Mouse (Mus musculus) MEL (cell line): ENCODE results near the gene Ocln. TPM values are rescaled to one million over a fixed set of nuclear protein-coding genes. Genes with fewer than 3 reads are reported as not detected.
"Not testable (repeated sequence)": the region's sequence is repeated elsewhere in the genome, so short reads cannot be mapped to it uniquely, and the experiment has no call there.

Source experiments
- DNase-seq: peaks from one replicate; pipeline ENCODE4 v3.0.0; 2011; ENCODE audit warnings: low read depth, low spot score
- H3K27ac ChIP-seq: 2 replicates; pipeline ENCODE4 v1.5.1; 2012; ENCODE audit warnings: low read depth, mild to moderate bottlenecking, control low read depth, low read length, moderate library complexity; ENCODE audit not compliant: control insufficient read depth
- H3K27me3 ChIP-seq, 2 experiments: fragments of 150-350 bp in 1 of 2; sonication (generic) in 1 of 2; 2 replicates each; pipeline ENCODE4 v1.6.1; 2012; ENCODE audit warnings: low read length in 2 of 2, mild to moderate bottlenecking in 2 of 2, improper control_type of control experiment in 1 of 2, moderate library complexity in 1 of 2; ENCODE audit not compliant: insufficient read depth in 2 of 2, control insufficient read depth in 1 of 2
- H3K36me3 ChIP-seq, 2 experiments: 2 replicates each; pipeline ENCODE4 v1.6.1; 2012 to 2014; ENCODE audit warnings: low read length in 2 of 2, improper control_type of control experiment in 1 of 2, inconsistent platforms in 1 of 2, mild to moderate bottlenecking in 1 of 2; ENCODE audit not compliant: insufficient read depth in 2 of 2, control insufficient read depth in 1 of 2
- H3K4me1 ChIP-seq, 2 experiments: fragments of 150-350 bp in 1 of 2; sonication (generic) in 1 of 2; 2 replicates each; pipeline ENCODE4 v1.6.1; 2012; ENCODE audit warnings: low read length in 2 of 2, improper control_type of control experiment in 1 of 2, mild to moderate bottlenecking in 1 of 2; ENCODE audit not compliant: insufficient read depth in 2 of 2, control insufficient read depth in 1 of 2
- H3K4me3 ChIP-seq, 2 experiments: fragments of 150-350 bp in 1 of 2; sonication (generic) in 1 of 2; 2 replicates each; pipeline ENCODE4 v1.5.1; 2012; ENCODE audit warnings: low read depth in 2 of 2, low read length in 2 of 2, mild to moderate bottlenecking in 2 of 2, moderate library complexity in 2 of 2, control low read depth in 1 of 2, improper control_type of control experiment in 1 of 2; ENCODE audit not compliant: control insufficient read depth in 1 of 2, insufficient read depth in 1 of 2
- H3K79me2 ChIP-seq: 2 replicates; pipeline ENCODE4 v1.6.1; 2012; ENCODE audit warnings: mild to moderate bottlenecking, low read length, moderate library complexity; ENCODE audit not compliant: control insufficient read depth, poor library complexity, insufficient read depth
- H3K9ac ChIP-seq: 2 replicates; pipeline ENCODE4 v1.6.1; 2012; ENCODE audit warnings: low read depth, mild to moderate bottlenecking, control low read depth, low read length, moderate library complexity; ENCODE audit not compliant: control insufficient read depth, poor library complexity, severe bottlenecking
- H3K9me3 ChIP-seq: fragments of 150-350 bp; sonication (generic); replicated peaks from 2 replicates; pipeline ENCODE4 v1.6.1; 2012; ENCODE audit warnings: mild to moderate bottlenecking, low read length, improper control_type of control experiment, moderate library complexity; ENCODE audit not compliant: insufficient read depth
- E2F4 ChIP-seq: IDR thresholded peaks from 2 replicates; pipeline ENCODE4 v1.6.1; 2011; ENCODE audit warnings: low read depth, low read length, improper control_type of control experiment, borderline replicate concordance
- EP300 ChIP-seq, 2 experiments: IDR thresholded peaks; 2 replicates each; pipeline ENCODE4 v1.6.1; 2011; ENCODE audit warnings: improper control_type of control experiment in 2 of 2, low read length in 2 of 2, low read depth in 1 of 2, mild to moderate bottlenecking in 1 of 2
- ETS1 ChIP-seq: IDR thresholded peaks from 2 replicates; pipeline ENCODE4 v1.6.1; 2012; ENCODE audit warnings: low read depth, mild to moderate bottlenecking, inconsistent platforms, low read length, improper control_type of control experiment, moderate library complexity
- JUND ChIP-seq: IDR thresholded peaks from 2 replicates; pipeline ENCODE4 v1.6.1; 2011; ENCODE audit warnings: low read depth, mild to moderate bottlenecking, improper control_type of control experiment, low read length
- KAT2A ChIP-seq: conservative IDR thresholded peaks from 2 replicates; pipeline ENCODE4 v1.6.1; 2012; ENCODE audit warnings: low read depth, low read length, improper control_type of control experiment, inconsistent platforms
- MXI1 ChIP-seq: IDR thresholded peaks from 2 replicates; pipeline ENCODE4 v1.6.1; 2011; ENCODE audit warnings: mild to moderate bottlenecking, low read depth, low read length, improper control_type of control experiment
- MYB ChIP-seq: IDR thresholded peaks from 2 replicates; pipeline ENCODE4 v1.6.1; 2011; ENCODE audit warnings: mild to moderate bottlenecking, low read depth, low read length, improper control_type of control experiment
- NRF1 ChIP-seq: IDR thresholded peaks from 2 replicates; pipeline ENCODE4 v1.6.1; 2014; ENCODE audit warnings: low read depth, mild to moderate bottlenecking, inconsistent platforms, low read length, improper control_type of control experiment, moderate library complexity; ENCODE audit not compliant: poor library complexity, insufficient read depth, severe bottlenecking
- POLR2A ChIP-seq, 2 experiments: IDR thresholded peaks; 2 replicates each; pipeline ENCODE4 v1.6.1; 2011 to 2012; ENCODE audit warnings: low read length in 2 of 2, mild to moderate bottlenecking in 2 of 2, control low read depth in 1 of 2, improper control_type of control experiment in 1 of 2, low read depth in 1 of 2, moderate library complexity in 1 of 2; ENCODE audit not compliant: control insufficient read depth in 1 of 2, insufficient read depth in 1 of 2, poor library complexity in 1 of 2
- POLR2AphosphoS5 ChIP-seq: IDR thresholded peaks from 2 replicates; pipeline ENCODE4 v1.6.1; 2012; ENCODE audit warnings: low read depth, borderline replicate concordance, mild to moderate bottlenecking, inconsistent platforms, low read length, moderate library complexity, mixed read lengths
- SIN3A ChIP-seq: IDR thresholded peaks from 2 replicates; pipeline ENCODE4 v1.6.1; 2012; ENCODE audit warnings: low read length, improper control_type of control experiment, inconsistent platforms
- SMC3 ChIP-seq: IDR thresholded peaks from 2 replicates; pipeline ENCODE4 v1.6.1; 2011; ENCODE audit warnings: low read depth, low read length, improper control_type of control experiment
- TAL1 ChIP-seq: IDR thresholded peaks from 2 replicates; pipeline ENCODE4 v1.6.1; 2012; ENCODE audit warnings: mild to moderate bottlenecking, inconsistent platforms, low read length, moderate library complexity, mixed read lengths
- TBP ChIP-seq: IDR thresholded peaks from 2 replicates; pipeline ENCODE4 v1.8.0; 2011; ENCODE audit warnings: low read depth, low read length, improper control_type of control experiment
- TCF12 ChIP-seq: IDR thresholded peaks from 2 replicates; pipeline ENCODE4 v1.6.1; 2014; ENCODE audit warnings: low read depth, mild to moderate bottlenecking, inconsistent platforms, low read length, improper control_type of control experiment, moderate library complexity
- UBTF ChIP-seq: IDR thresholded peaks from 2 replicates; pipeline ENCODE4 v1.6.1; 2012; ENCODE audit warnings: low read depth, mild to moderate bottlenecking, inconsistent platforms, low read length, improper control_type of control experiment, moderate library complexity, borderline replicate concordance; ENCODE audit not compliant: insufficient read depth
- USF1 ChIP-seq: IDR thresholded peaks from 2 replicates; pipeline ENCODE4 v1.6.1; 2014; ENCODE audit warnings: low read depth, mild to moderate bottlenecking, inconsistent platforms, low read length, improper control_type of control experiment, moderate library complexity
- USF2 ChIP-seq, 2 experiments: IDR thresholded peaks; 2 replicates each; pipeline ENCODE4 v1.6.1; 2011 to 2012; ENCODE audit warnings: improper control_type of control experiment in 2 of 2, low read length in 2 of 2, borderline replicate concordance in 1 of 2, inconsistent platforms in 1 of 2, low read depth in 1 of 2, mild to moderate bottlenecking in 1 of 2; ENCODE audit not compliant: insufficient read depth in 1 of 2
- ZKSCAN1 ChIP-seq: IDR thresholded peaks from 2 replicates; pipeline ENCODE4 v1.6.1; 2012; ENCODE audit warnings: low read depth, mild to moderate bottlenecking, inconsistent platforms, low read length, improper control_type of control experiment, moderate library complexity
- ZMIZ1 ChIP-seq: IDR thresholded peaks from 2 replicates; pipeline ENCODE4 v1.6.1; 2012; ENCODE audit warnings: low read depth, mild to moderate bottlenecking, inconsistent platforms, low read length, improper control_type of control experiment, moderate library complexity
- ZNF384 ChIP-seq: IDR thresholded peaks from 2 replicates; pipeline ENCODE4 v1.6.1; 2012; ENCODE audit warnings: low read depth, mild to moderate bottlenecking, inconsistent platforms, low read length, improper control_type of control experiment
- polyA plus RNA-seq, 2 experiments: library from polyadenylated mRNA; stranded (reverse) in 1 of 2; unstranded in 1 of 2; fragments of >175 nt in 1 of 2; fragments of >200 nt in 1 of 2; gene quantifications; 2 replicates each; pipeline versions ENCODE4 v1.2.1 to v1.2.4; 2012; ENCODE audit warnings: low replicate concordance in 2 of 2, low read depth in 1 of 2; ENCODE audit not compliant: insufficient read length in 2 of 2, insufficient read depth in 1 of 2, missing spikeins in 1 of 2
- total RNA-seq: library from RNA; depleted of rRNA; stranded (reverse); fragments of 300-350 nt; gene quantifications from 2 replicates; pipeline ENCODE4 v1.2.3, GENCODE M21; 2012

The Ocln gene
- total and polyA plus RNA-seq, 3 experiments: 0.31 to 0.58 TPM; not detected in 1

DNA sequence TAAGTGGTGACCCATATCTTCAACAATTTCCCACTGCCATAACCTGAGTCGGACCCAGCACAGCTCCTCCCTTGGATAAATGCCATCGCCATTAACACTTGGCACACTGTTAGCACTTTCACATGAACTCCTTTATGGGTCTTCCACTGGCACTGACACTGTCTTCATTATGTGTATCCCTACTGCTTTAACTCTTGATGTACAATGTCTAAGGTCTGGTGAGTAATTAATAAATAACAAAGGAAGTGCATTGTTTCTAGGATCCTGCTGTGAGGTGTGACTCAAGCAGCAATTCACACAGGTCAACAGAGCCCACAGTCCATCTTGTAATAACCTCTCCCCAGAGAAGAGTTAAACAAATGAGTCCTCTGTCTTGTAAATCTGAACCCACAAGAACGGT is 91.2 kb downstream of the Ocln start:
- no peak for DNase-seq
- Histone ChIP-seq H3K4me1 (peaks cover 0 to 3% of the 10 kb centered on the region in 2 experiments; a peak in 1 of 4 replicates), H3K36me3 (peaks cover 0 to 2% of the 10 kb centered on the region in 2 experiments), H3K79me2 (no peaks in the 10 kb centered on the region), H3K27me3 (no peaks in the 10 kb centered on the region), H3K9ac (no peak overlapping the region), H3K27ac (no peak overlapping the region), H3K4me3 (no peak overlapping the region), H3K9me3 (no peaks in the 10 kb centered on the region)
- TF ChIP-seq NRF1: no peak
- TF ChIP-seq SMC3: no peak
- TF ChIP-seq KAT2A: no peak
- no peak for TF ChIP-seq MYB
- no peak for TF ChIP-seq ZMIZ1

DNA sequence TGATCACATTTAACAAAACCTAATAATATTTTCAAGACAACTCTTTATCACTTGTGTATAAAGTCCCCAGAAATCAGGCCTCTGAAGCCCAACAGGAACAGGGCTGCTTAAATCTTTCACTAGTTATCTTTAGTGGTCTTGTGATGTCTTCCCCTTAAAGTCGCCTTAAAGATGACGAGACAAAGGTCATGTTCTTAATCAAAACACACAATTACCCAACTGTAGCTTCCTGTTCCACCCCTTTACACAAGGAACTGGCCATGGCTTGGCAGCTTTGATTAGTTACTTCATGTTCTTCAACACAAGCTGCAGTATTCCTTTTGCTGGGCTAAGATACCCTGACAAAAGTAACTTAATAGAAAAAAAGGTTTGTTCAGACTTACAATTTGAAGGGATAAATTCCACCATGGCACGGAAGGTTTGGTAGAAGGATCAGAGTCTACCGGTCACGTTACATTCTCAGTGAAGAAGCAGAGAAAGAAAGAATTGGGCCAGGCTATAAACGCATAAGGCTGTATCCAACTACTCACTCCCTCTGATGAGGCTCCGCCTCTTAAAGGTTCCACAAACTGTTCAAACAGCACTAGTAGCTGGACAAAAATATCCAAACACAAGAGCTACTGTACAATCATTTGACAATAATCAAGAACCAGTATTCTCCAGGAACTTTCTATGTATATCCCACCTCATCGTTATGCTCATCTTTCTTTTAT is 99.9 kb downstream of the Ocln start, which contains the start of gene Naip1:
TSS of gene Naip1 (minus strand) at position 455 of the 713 bp plus-strand sequence.
- H3K79me2 ChIP-seq, H3K9me3 ChIP-seq, H3K4me3 ChIP-seq, H3K27me3 ChIP-seq, H3K27ac ChIP-seq, H3K9ac ChIP-seq, H3K4me1 ChIP-seq, DNase-seq, H3K36me3 ChIP-seq: not testable (repeated sequence)

DNA sequence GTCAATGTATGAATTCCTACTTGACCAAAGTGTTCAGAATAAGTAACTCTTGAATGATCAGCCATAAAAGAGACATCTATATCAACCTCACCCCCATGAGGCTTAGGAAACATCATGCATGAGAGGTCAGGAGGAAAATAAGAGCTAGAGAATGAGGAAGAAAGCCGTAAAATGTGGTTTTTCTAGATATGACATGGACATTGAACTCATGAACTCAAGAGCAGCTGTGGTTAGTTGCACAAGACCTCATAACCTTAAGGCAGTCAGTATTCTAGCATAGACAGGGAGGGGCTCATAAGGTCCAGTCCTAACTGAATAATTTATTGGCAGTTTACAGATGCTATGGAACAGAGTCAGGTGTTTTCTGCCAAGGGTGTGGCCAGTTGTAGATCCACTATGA is 103.0 kb downstream of the Ocln start:
- no peak for DNase-seq

More for the DNA sequence above, 103.0 kb downstream of the Ocln start:
- no peaks in the 10 kb centered on the region for H3K9me3 ChIP-seq
- no peak for TF ChIP-seq TBP
- TF ChIP-seq ZKSCAN1: no peak
- TF ChIP-seq TAL1: no peak
- TF ChIP-seq KAT2A: no peak
- TF ChIP-seq POLR2A (IDR thresholded peaks at IDR 0.05; ENCODE audit: control insufficient read depth in 1 of 2, insufficient read depth in 1 of 2, low read depth in 1 of 2, low read length in 2 of 2, poor library complexity in 1 of 2): no peak
- TF ChIP-seq ZNF384: no peak
- TF ChIP-seq E2F4: no peak
- no peak for TF ChIP-seq TCF12
- no peak for TF ChIP-seq UBTF
- TF ChIP-seq SIN3A: no peak
- no peak for TF ChIP-seq JUND
- no peak for TF ChIP-seq NRF1
- TF ChIP-seq MXI1: no peak
- TF ChIP-seq USF2 (IDR thresholded peaks at IDR 0.05; ENCODE audit: borderline replicate concordance in 1 of 2, insufficient read depth in 1 of 2, low read depth in 1 of 2, low read length in 2 of 2): no peak
- TF ChIP-seq ZMIZ1: no peak
- no peak for TF ChIP-seq ETS1
- no peak for TF ChIP-seq USF1
- TF ChIP-seq EP300 (IDR thresholded peaks at IDR 0.05; ENCODE audit: low read depth in 1 of 2, low read length in 2 of 2): no peak
- no peak for TF ChIP-seq SMC3
- no peak for TF ChIP-seq POLR2AphosphoS5
- H3K27ac ChIP-seq: no peak overlapping the region
- no peak overlapping the region for H3K4me3 ChIP-seq
- H3K4me1 ChIP-seq: no peaks in the 10 kb centered on the region
- H3K36me3 ChIP-seq: no peaks in the 10 kb centered on the region
- no peaks in the 10 kb centered on the region for H3K27me3 ChIP-seq
- no peaks in the 10 kb centered on the region for H3K79me2 ChIP-seq
- no peak overlapping the region for H3K9ac ChIP-seq
